Mouse (Mus musculus) neural tube, embryonic 14.5 days (tissue): ENCODE data around the gene Kcnab3. TPM values are rescaled to one million over a fixed set of nuclear protein-coding genes. Genes with fewer than 3 reads are reported as not detected.
A peak's percentile ranks its signal among the peaks of the same experiment; 100 is the strongest.

Source experiments
- ATAC-seq: fragments of 200-750 bp; cut with Nextera tagmentation; 2 replicates; pipeline ENCODE4 v1.8.0; 2017; ENCODE audit warnings: low read depth, mild to moderate bottlenecking, moderate TSS enrichment, moderate library complexity
- H3K27ac ChIP-seq: fragments of 300-500 bp; sonication (generic); 2 replicates; pipeline ENCODE4 v1.5.1; 2014; ENCODE audit warnings: low read depth, mild to moderate bottlenecking, control low read depth, low read length, moderate library complexity, mixed read lengths
- H3K27me3 ChIP-seq: fragments of 300-500 bp; sonication (generic); 2 replicates; pipeline ENCODE4 v1.6.1; 2014; ENCODE audit warnings: low read length; ENCODE audit not compliant: control insufficient read depth, insufficient read depth
- H3K36me3 ChIP-seq: fragments of 300-500 bp; sonication (generic); 2 replicates; pipeline ENCODE4 v1.6.1; 2014; ENCODE audit warnings: low read length, mixed read lengths; ENCODE audit not compliant: control insufficient read depth, insufficient read depth
- H3K4me1 ChIP-seq: fragments of 300-500 bp; sonication (generic); 2 replicates; pipeline ENCODE4 v1.6.1; 2014; ENCODE audit warnings: low read length; ENCODE audit not compliant: control insufficient read depth, insufficient read depth
- H3K4me2 ChIP-seq: fragments of 300-500 bp; sonication (generic); 2 replicates; pipeline ENCODE4 v1.6.1; 2014; ENCODE audit warnings: mild to moderate bottlenecking, low read depth, low read length, control low read depth
- H3K4me3 ChIP-seq: fragments of 300-500 bp; sonication (generic); 2 replicates; pipeline ENCODE4 v1.5.1; 2014; ENCODE audit warnings: low read depth, low read length, control low read depth, mixed read lengths
- H3K9ac ChIP-seq: fragments of 300-500 bp; sonication (generic); replicated peaks from 2 replicates; pipeline ENCODE4 v1.6.1; 2014; ENCODE audit warnings: low read depth, mild to moderate bottlenecking, control low read depth, low read length, mixed read lengths
- H3K9me3 ChIP-seq: fragments of 300-500 bp; sonication (generic); 2 replicates; pipeline ENCODE4 v1.6.1; 2016; ENCODE audit warnings: low read length; ENCODE audit not compliant: control insufficient read depth
- WGBS: fragments of 180-500 bp; shearing (Covaris S2); extraction: QIAGEN DNeasy Blood & Tissue Kit; methylation state at CpG from one replicate; pipeline ENCODE4 v1.1.7; 2014; 5-methylcytosine and 5-hydroxymethylcytosine counted together
- polyA plus RNA-seq: library from polyadenylated mRNA; unstranded; fragments of >200 nt; fragmentation: Nextera tagmentation; extraction: Ambion mirVana; gene quantifications from 2 replicates; pipeline ENCODE4 v1.2.1, GENCODE M21; 2014

Gene Kcnab3
- polyA plus RNA-seq, 1 experiment from 2014 or later: 5.7 TPM

- no peaks in the 10 kb centered on the region for H3K27me3 ChIP-seq
- H3K9me3 ChIP-seq: no peaks in the 10 kb centered on the region
- H3K4me2 ChIP-seq: peak overlapping the region; percentile 96
- peak; percentile 10; the same call in 1 of the 2 replicates for ATAC-seq
- 1% methylated on average over 45 of the region's 45 CpGs for WGBS
- H3K4me1 ChIP-seq: peaks cover 36% of the 10 kb centered on the region
- peak overlapping the region; percentile 49 for H3K4me3 ChIP-seq
- H3K27ac ChIP-seq: no peak overlapping the region
- peak overlapping the region; percentile 66 for H3K9ac ChIP-seq
- no peaks in the 10 kb centered on the region for H3K36me3 ChIP-seq
Observed at GRCm38 (mm10) chr11:69326408-69327156, 524 bp downstream of the Kcnab3 start.

DNA sequence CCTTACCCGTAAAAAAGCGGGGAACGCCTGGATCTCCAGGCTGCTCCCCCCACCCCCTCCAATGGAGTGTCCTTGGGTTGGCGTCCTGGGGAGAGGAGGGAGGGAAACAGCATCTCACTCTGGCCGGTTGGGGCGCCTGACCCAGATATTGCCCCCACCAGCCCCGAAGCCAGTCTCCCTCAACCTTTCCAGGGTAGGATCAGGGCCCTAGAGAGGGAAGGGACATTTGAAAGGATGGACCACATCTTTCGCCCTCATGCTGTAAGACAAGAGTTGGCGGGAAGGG lies 1.0 kb downstream of the Kcnab3 start:
- 9% methylated on average over 9 of the region's 9 CpGs for WGBS
- Histone ChIP-seq H3K4me2 (peak overlapping the region; percentile 96), H3K9ac (no peak overlapping the region), H3K36me3 (no peaks in the 10 kb centered on the region), H3K27ac (no peak overlapping the region), H3K9me3 (no peaks in the 10 kb centered on the region), H3K27me3 (no peaks in the 10 kb centered on the region), H3K4me3 (no peak overlapping the region; the same call in 1 of the 2 replicates), H3K4me1 (peaks cover 31% of the 10 kb centered on the region)
- ATAC-seq: no peak

DNA sequence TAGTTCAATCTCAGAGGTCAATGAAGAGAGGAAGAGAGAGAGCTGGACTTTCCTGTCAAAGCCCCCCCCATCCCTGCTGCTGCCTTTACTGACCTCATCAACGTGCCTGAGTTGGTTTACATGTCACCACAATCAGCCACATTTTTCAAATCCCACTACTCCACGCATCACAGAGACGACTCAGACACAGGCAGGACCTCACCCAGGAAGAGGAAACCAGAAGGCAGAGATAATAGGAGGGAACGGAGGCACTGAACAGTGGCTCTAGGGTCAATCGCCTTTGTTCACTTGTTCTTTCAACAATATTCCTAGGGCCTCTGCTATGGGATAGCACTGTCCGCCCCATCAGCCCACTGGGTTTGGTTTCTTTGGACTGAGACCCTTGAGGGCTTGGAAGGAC lies 1.6 kb downstream of the Kcnab3 start:
- Histone ChIP-seq H3K4me2 (no peak overlapping the region), H3K4me1 (peaks cover 30% of the 10 kb centered on the region), H3K4me3 (no peak overlapping the region), H3K36me3 (no peaks in the 10 kb centered on the region), H3K27me3 (no peaks in the 10 kb centered on the region), H3K9me3 (no peaks in the 10 kb centered on the region), H3K27ac (no peak overlapping the region), H3K9ac (no peak overlapping the region)
- 41% methylated on average over 6 of the region's 6 CpGs for WGBS
- no peak for ATAC-seq

GRCm38 (mm10) chr11:69328517-69328916 lies 2.5 kb downstream of the Kcnab3 start:
- Histone ChIP-seq H3K9ac (no peak overlapping the region), H3K36me3 (no peaks in the 10 kb centered on the region), H3K4me2 (no peak overlapping the region), H3K27me3 (no peaks in the 10 kb centered on the region), H3K4me3 (no peak overlapping the region), H3K4me1 (peaks cover 28% of the 10 kb centered on the region), H3K27ac (no peak overlapping the region), H3K9me3 (no peaks in the 10 kb centered on the region)
- WGBS: 93% methylated on average over 6 of the region's 6 CpGs
- ATAC-seq: no peak

DNA sequence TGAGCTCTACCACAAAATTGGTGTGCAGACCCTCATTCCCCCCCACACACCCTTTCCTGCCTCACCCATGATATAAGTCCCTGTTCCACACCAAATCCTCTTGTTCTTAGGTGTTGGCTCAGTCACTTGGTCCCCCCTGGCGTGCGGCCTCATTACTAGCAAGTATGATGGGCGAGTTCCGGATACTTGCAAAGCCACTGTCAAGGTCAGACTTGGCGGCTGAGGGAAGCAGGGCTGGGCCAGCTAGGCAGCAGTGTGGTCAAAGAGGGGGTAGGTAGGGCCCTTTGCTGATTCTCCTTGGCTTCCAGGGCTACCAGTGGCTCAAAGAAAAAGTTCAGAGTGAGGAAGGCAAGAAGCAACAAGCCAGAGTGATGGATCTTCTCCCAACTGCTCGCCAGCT lies 5.1 kb downstream of the Kcnab3 start:
- H3K4me1 ChIP-seq: peaks cover 18% of the 10 kb centered on the region
- no peaks in the 10 kb centered on the region for H3K27me3 ChIP-seq
- no peak overlapping the region for H3K4me3 ChIP-seq
- no peaks in the 10 kb centered on the region for H3K9me3 ChIP-seq
- H3K9ac ChIP-seq: no peak overlapping the region
- WGBS: 89% methylated on average over 6 of the region's 6 CpGs
- no peak overlapping the region; the same call in 1 of the 2 replicates for H3K27ac ChIP-seq
- no peak for ATAC-seq
- H3K4me2 ChIP-seq: peak overlapping the region; percentile 68; the same call in 1 of the 2 replicates
- no peaks in the 10 kb centered on the region for H3K36me3 ChIP-seq

DNA sequence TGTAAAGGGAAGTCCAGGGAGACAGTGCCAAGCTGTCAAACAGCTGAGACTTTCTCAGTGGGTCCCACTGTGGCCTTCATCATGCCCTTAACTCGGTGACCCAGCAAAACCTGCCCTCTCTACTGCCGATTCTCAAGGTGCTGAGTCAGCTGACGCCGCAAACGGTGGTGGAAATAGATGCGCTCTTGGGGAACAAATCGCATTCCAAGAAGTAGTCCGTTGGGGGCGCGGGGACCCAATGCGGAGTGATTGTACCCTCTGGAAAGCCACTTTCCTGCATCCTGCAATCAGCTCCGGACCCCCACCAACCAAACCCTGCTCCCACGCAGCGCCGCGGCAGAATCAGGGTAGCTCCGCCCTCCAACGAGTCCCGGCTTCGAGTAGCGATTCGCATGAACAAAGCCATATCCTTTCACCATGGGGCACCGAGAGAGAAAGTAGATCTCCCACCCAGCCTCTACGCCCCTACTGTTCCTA lies 5.9 kb downstream of the Kcnab3 start:
- Histone ChIP-seq H3K4me3 (peak overlapping the region; percentile 39), H3K9ac (peak overlapping the region; percentile 54), H3K4me2 (peak overlapping the region; percentile 68), H3K4me1 (peaks cover 12% of the 10 kb centered on the region), H3K36me3 (no peaks in the 10 kb centered on the region), H3K27me3 (no peaks in the 10 kb centered on the region), H3K27ac (peak overlapping the region; percentile 85), H3K9me3 (no peaks in the 10 kb centered on the region)
- WGBS: 1% methylated on average over 24 of the region's 24 CpGs
- ATAC-seq: peak; percentile 81

DNA sequence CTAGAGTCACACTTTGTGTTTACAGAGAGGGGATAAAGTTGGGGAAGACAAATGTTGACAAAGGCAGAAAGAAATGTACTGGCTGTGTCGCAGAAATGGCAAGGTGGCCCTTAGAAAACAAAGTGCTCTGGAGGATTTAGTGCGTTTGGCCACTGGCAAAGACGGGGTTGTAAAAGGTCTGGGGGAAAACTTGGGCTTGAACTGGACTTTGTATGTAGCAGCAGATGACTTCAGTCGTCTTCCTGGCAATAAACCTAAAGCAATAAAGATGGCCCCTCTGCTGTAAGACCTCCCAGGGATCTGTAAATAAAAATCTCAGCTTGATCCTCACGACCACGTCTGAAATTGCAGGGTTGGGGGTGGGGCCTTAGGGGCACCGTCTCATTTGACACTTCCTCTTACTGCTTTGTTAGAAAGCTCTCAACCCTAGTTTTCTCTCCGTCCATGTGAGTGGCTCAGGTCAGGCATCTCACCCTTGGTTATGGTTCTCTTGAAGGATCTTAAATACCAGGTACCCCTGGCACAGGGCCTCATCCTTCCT lies 6.7 kb downstream of the Kcnab3 start:
- no peak for ATAC-seq
- Histone ChIP-seq H3K4me2 (peak overlapping the region; percentile 68; the same call in 1 of the 2 replicates), H3K27me3 (no peaks in the 10 kb centered on the region), H3K36me3 (no peaks in the 10 kb centered on the region), H3K9ac (peak overlapping the region; percentile 41; the same call in 1 of the 2 replicates), H3K27ac (peak overlapping the region; percentile 85; the same call in 1 of the 2 replicates), H3K4me3 (no peak overlapping the region; the same call in 1 of the 2 replicates), H3K4me1 (peaks cover 11% of the 10 kb centered on the region), H3K9me3 (no peaks in the 10 kb centered on the region)
- 18% methylated on average over 8 of the region's 8 CpGs for WGBS

DNA sequence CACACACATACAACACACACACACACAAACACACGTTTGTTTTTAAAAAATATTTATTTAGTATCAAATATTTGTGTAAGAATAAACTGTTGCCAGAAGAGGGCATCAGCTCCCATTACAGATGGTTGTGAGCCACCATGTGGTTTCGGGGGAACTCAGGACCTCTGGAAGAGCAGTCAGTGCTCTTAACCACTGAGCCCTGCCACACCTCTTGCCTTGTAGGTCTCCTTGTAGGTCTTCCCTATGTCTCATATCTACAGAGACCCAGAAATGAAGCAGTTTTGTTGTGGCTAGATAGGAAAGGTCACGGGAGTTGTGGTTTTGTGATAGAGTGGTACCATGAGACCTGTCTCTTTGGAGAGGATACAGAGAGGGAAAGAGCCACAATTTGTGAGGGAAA lies 7.9 kb downstream of the Kcnab3 start:
- no peak overlapping the region for H3K4me3 ChIP-seq
- no peak overlapping the region for H3K27ac ChIP-seq
- ATAC-seq: no peak
- peaks cover 11% of the 10 kb centered on the region for H3K4me1 ChIP-seq
- WGBS: 70% methylated on average over 3 of the region's 3 CpGs
- H3K9ac ChIP-seq: no peak overlapping the region
- no peak overlapping the region for H3K4me2 ChIP-seq
- no peaks in the 10 kb centered on the region for H3K27me3 ChIP-seq
- no peaks in the 10 kb centered on the region for H3K36me3 ChIP-seq
- no peaks in the 10 kb centered on the region for H3K9me3 ChIP-seq

GRCm38 (mm10) chr11:69334796-69335195 lies 8.7 kb downstream of the Kcnab3 start:
- no peak for ATAC-seq
- Histone ChIP-seq H3K4me3 (no peak overlapping the region), H3K27ac (no peak overlapping the region), H3K9me3 (no peaks in the 10 kb centered on the region), H3K4me1 (peaks cover 11% of the 10 kb centered on the region), H3K27me3 (no peaks in the 10 kb centered on the region), H3K9ac (no peak overlapping the region), H3K4me2 (no peak overlapping the region), H3K36me3 (no peaks in the 10 kb centered on the region)
- 73% methylated on average over 4 of the region's 4 CpGs for WGBS
